Mouse (Mus musculus) Patski (cell line): Measurements from ENCODE around the gene Ctc1. TPM values are rescaled to one million over a fixed set of nuclear protein-coding genes. Genes with fewer than 3 reads are reported as not detected.
A peak's percentile ranks its signal among the peaks of the same experiment; 100 is the strongest.

Experiments used
- ATAC-seq: fragments of 100-300 bp; one replicate; pipeline ENCODE4 v1.8.0; 2021
- CTCF ChIA-PET: fragments of 350-600 bp; sonication (Branson Sonifier 250); formaldehyde crosslinking; loops from one replicate; lab custom pipeline; 2022; ENCODE audit warnings: inconsistent platforms; lab: Charles Lee
- POLR2A ChIA-PET: fragments of 350-600 bp; sonication (Branson Sonifier 250); formaldehyde crosslinking; loops from one replicate; lab custom pipeline; 2022; ENCODE audit warnings: antibody characterized with exemption, inconsistent platforms; lab: Charles Lee
- DNase-seq: peaks from one replicate; pipeline ENCODE4 v3.0.0-alpha.2; 2011; ENCODE audit warnings: low read depth, low spot score
- H3K27me3 ChIP-seq: fragments of 371-371 bp; one replicate; pipeline ENCODE4 v1.5.1; 2021
- CTCF ChIP-seq: fragments of 100-300 bp; IDR thresholded peaks from one replicate; pipeline ENCODE4 v1.5.1; 2021
- in situ Hi-C: fragments of 300-500 bp; cut with MboI; formaldehyde crosslinking; loops from 3 replicates; pipeline ENCODE4 v1.11.1; 2018; ENCODE audit warnings: low pct_unique_long_range_greater_than_20kb, mixed read lengths
- polyA plus RNA-seq: library from polyadenylated mRNA; unstranded; gene quantifications from one replicate; pipeline ENCODE4 v1.2.3, GENCODE M21; 2021

The Ctc1 gene
- polyA plus RNA-seq, 1 experiment from 2014 or later, result 44.1 TPM

DNA sequence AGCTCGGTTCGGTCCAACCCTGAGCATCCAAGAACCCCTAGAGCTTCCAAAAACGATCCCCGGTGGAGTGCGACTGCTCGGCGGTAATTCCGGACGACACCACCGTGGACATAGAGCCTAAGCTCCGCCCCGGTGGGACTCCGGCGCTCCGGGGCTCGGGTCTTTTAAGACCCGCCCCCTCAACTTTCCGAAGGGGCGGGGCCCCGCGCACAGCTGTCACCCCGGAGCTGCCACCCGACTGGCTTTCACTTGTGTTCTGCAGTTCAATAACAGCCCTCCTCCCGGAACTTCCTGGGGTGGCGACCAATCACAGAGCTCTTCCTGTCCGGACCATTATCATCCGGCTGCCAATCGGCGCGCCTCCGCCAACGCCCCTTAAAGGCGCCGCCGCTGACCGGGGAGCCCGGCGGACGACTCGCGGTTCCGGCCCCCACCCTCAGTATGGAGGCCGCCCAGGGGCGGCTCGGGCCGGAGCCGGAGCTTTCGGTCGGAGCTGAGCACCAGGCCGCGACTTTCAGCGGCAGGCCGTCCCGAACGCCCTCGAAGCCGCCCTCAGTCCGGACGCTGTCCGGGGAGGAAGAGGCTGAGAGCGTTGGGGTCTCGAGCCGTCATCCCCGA is 43.8 kb downstream of the Ctc1 start, which contains the start of gene Borcs6:
Gene Borcs6, plus strand, starts transcription at position 361 of the 618 bp plus-strand sequence.
- POLR2A ChIA-PET, result interaction anchor here (0.7 to 2.3 kb wide), 8 partner anchors 9 to 65 kb away, joined by 3 to 13 read pairs (median 5); partner anchors contain the start of gene Aurkb
- CTCF ChIA-PET, result interaction anchor here (0.9 to 1.8 kb wide), 5 partner anchors 9 to 54 kb away, joined by 3 to 5 read pairs (median 4); no protein-coding TSS in a partner anchor
- no peaks in the 10 kb centered on the region for H3K27me3 ChIP-seq
- in situ Hi-C loops, result no loop called here
- TF ChIP-seq CTCF, result no peak
- no peak for DNase-seq
- peak; percentile 86 for ATAC-seq

DNA sequence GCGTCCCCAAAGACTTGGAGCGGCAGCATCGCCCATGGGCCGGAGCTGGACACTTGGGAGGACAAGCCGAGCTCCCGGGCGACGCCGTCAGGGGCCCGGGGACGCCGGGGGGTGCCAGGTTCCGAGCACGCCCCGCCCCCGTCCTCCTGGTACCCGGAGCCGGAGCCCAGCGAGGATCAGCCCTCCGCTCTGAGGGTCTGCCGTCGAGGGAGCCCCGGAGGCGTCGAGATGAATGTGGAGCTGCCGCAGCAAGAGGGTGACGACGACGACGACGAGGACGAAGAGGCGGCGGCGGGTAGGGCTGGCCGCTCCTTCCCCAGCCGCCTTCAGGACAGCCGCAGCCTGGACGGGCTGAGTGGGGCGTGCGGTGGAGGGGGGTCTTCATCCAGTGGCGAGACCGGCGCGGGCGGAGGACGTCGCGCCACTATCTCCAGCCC is 44.3 kb downstream of the Ctc1 start:
- DNase-seq (no peak), ATAC-seq (no peak)
- in situ Hi-C loops, result loop anchor here (10.0 kb wide), 1 partner anchor 185 kb away; no protein-coding TSS in a partner anchor
- no peak for TF ChIP-seq CTCF
- POLR2A ChIA-PET, result interaction anchor here (0.7 to 2.3 kb wide), 8 partner anchors 9 to 64 kb away, joined by 3 to 13 read pairs (median 5); partner anchors contain the start of gene Aurkb
- H3K27me3 ChIP-seq, result no peaks in the 10 kb centered on the region
- CTCF ChIA-PET, result interaction anchor here (1.1 to 1.8 kb wide), 5 partner anchors 9 to 63 kb away, joined by 4 to 5 read pairs (median 4); partner anchors contain the start of gene 9130213A22Rik

GRCm38 (mm10) chr11:69060448-69061254 is 44.9 kb downstream of the Ctc1 start:
- ATAC-seq (no peak), DNase-seq (no peak)
- in situ Hi-C loops, result loop anchor here (10.0 kb wide), 1 partner anchor 184 kb away; no protein-coding TSS in a partner anchor
- H3K27me3 ChIP-seq, result no peaks in the 10 kb centered on the region
- no peak for TF ChIP-seq CTCF
- CTCF ChIA-PET, result interaction anchor here (0.7 to 1.8 kb wide), 7 partner anchors 20 to 62 kb away, joined by 3 to 5 read pairs (median 4); partner anchors contain the start of gene 9130213A22Rik
- POLR2A ChIA-PET, result interaction anchor here (1.2 to 2.3 kb wide), 6 partner anchors 10 to 37 kb away, joined by 3 to 13 read pairs (median 5); no protein-coding TSS in a partner anchor

DNA sequence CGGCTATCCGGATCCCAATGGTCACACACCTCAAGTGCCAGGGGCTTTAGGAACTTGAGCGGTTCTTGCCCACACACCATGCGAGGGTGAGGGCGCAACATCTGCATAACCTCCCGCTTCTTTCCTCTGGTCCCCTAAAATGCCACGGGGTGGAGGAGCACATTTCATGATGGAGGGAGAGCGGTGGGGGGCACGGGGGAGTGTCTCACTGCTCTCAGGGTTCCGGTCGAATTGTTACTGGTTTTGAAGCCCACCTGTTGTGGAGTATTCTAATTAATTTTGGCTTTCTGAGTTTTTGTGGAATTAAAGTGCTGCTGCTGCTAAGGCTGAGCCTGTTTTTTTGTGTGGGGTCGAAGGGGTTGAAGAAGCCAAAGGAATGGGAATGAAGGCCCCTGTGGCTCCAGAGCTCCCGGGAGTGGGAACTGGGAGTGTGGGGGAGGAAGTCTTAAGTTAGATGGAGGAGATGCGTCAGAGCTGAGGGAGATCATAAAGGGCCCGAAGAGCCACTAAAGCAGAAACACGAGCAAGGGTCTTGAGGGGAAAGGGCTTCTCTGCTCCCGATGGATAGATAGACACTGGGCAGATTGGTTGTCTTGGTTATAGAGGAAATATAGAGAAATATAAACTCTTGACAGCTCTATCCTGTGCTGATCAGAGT is 45.7 kb downstream of the Ctc1 start:
- DNase-seq, result no peak
- in situ Hi-C loops, result loop anchor here (10.0 kb wide), 1 partner anchor 183 kb away; no protein-coding TSS in a partner anchor
- ChIA-PET POLR2A (interaction anchor here (0.8 kb wide), 1 partner anchor 11 kb away, joined by 4 read pairs; no protein-coding TSS in a partner anchor), CTCF (interaction anchor here (0.7 to 6.7 kb wide), 7 partner anchors 17 to 62 kb away, joined by 3 to 78 read pairs (median 4); partner anchors contain the start of genes 9130213A22Rik, Aloxe3 and Hes7)
- ATAC-seq, result no peak
- H3K27me3 ChIP-seq, result no peaks in the 10 kb centered on the region
- TF ChIP-seq CTCF, result no peak

DNA sequence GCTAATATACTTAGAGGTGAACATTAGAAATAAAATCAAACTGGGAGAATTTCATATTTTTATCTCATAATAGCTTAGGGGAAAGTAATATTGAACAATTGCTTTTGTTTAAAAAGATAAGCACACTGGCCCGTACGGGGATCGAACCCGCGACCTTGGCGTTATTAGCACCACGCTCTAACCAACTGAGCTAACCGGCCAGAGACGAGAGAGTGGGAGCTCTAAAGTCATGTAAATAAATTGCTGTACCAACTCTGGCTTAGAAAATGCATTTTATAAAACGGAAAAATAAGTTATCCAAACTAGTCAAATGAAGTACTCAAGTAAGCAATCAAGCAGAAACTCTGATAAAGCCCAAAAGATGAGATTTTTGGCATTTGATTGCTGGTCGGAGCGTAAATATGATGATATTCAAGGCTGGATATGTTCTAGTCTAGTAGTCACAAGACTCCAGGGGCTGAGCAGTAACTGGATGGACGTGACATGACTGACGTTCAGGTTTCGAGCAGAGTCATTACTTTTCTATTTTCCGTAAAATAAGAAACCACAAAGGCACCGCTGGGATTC is 46.6 kb downstream of the Ctc1 start:
- POLR2A ChIA-PET, result interaction anchor here (0.7 to 2.9 kb wide), 3 partner anchors 12 to 60 kb away, joined by 3 to 20 read pairs (median 4); partner anchors contain the start of gene 9130213A22Rik
- DNase-seq (no peak), ATAC-seq (no peak)
- TF ChIP-seq CTCF, result no peak
- no peaks in the 10 kb centered on the region for H3K27me3 ChIP-seq
- CTCF ChIA-PET, result interaction anchor here (1.5 to 6.7 kb wide), 3 partner anchors 18 to 61 kb away, joined by 4 to 78 read pairs (median 4); partner anchors contain the start of genes 9130213A22Rik, Aloxe3 and Hes7
- in situ Hi-C loops, result loop anchor here (10.0 kb wide), 1 partner anchor 183 kb away; no protein-coding TSS in a partner anchor

DNA sequence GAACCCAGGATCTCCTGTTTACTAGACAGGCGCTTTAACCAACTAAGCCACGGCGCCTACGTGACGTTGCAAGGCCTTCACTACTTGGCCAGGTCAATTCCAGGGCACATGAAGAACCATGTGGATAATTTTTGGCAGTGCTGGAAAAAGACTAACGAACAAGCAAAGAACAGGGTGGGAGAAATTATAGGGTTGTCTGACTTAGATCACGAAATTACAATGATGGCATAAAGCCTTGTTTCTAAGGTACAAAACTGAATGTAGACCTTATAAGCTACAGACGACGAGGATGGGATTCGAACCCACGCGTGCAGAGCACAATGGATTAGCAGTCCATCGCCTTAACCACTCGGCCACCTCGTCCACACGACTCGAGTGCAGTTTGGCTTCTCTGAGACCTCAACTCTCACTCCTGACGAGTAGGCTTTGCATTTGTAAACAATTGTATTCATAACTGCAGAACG is 47.1 kb downstream of the Ctc1 start:
- in situ Hi-C loops, result loop anchor here (10.0 kb wide), 1 partner anchor 182 kb away; no protein-coding TSS in a partner anchor
- ChIA-PET POLR2A (interaction anchor here (0.8 to 2.9 kb wide), 3 partner anchors 31 to 60 kb away, joined by 3 to 20 read pairs (median 7); partner anchors contain the start of gene 9130213A22Rik), CTCF (interaction anchor here (1.3 to 6.7 kb wide), 6 partner anchors 19 to 60 kb away, joined by 3 to 78 read pairs (median 7); partner anchors contain the start of genes 9130213A22Rik, Aloxe3 and Hes7)
- TF ChIP-seq CTCF, result no peak
- no peaks in the 10 kb centered on the region for H3K27me3 ChIP-seq
- DNase-seq (no peak), ATAC-seq (no peak)

DNA sequence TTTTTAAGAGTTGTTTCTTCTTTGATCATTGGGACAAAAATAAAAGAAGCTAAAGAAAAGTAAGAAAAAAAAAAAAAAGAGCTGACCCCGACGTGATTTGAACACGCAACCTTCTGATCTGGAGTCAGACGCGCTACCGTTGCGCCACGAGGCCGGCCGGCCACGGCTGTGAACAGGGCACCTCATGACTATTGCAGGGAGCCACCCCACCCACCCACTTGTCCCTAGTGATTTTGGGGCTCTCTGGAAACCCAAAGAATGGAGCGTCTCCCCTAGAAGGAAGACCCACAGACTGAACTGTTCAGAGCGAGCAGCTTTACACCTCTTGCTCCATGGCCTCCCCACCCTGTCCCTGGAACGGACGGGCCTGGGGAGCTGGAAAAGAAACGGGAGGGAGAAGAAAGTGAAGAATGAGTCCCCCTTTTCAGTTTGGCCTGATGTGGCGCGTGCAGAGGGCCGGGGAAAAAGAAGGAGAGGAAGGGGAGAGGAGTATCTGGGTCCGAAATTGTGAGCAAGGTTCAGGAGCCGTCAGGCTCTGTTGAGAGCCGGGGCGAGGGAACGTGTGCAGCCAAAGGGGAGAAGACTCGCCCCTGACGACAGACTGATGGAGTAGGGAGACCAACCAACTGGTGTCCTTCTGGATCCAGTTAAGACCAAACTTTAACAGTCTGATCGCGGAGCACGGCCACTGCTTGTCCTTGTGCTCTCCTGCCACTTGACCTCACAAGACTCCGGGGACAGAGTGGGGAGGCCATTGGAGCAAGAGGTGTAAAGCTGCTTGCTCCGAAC is 47.9 kb downstream of the Ctc1 start:
- no peak for ATAC-seq
- in situ Hi-C loops, result loop anchor here (10.0 kb wide), 1 partner anchor 181 kb away; no protein-coding TSS in a partner anchor
- no peak for TF ChIP-seq CTCF
- H3K27me3 ChIP-seq, result no peaks in the 10 kb centered on the region
- ChIA-PET CTCF (interaction anchor here (0.7 to 6.7 kb wide), 9 partner anchors 19 to 59 kb away, joined by 3 to 78 read pairs (median 6); partner anchors contain the start of genes 9130213A22Rik, Aloxe3, Hes7 and Per1), POLR2A (interaction anchor here (0.6 to 2.9 kb wide), 5 partner anchors 31 to 346 kb away, joined by 3 to 20 read pairs (median 6); partner anchors contain the start of gene 9130213A22Rik)
- DNase-seq, result no peak
